Mouse (Mus musculus): Measurements from ENCODE around the gene Insr.

Insr gene

GRCm38 (mm10) chr8:3236277-3236676 lies 43.1 kb downstream of the Insr start:
- no peak for DNase-seq (ENCODE audit: extremely low spot score, low read depth, low spot score)

DNA sequence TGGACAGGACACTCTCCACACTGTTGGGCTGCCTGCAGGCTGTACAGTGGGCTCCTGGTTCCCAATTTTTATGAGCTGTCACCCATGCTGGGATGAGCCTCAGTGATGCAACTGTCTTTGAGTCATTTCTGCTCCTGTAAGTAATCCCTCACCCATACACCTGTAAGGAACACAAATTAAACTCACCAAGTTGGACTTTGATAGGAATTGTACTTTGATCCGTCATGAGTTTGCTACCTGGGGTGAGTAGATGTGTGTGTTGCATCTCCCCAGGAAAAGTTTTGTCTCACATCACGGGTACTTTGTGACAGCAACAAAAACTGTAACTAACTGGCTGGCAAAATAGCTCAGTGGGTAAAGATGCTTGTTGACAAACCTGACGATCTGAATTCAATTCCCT lies 44.8 kb downstream of the Insr start:
- DNase-seq (ENCODE audit: extremely low spot score, low read depth, low spot score), result no peak

GRCm38 (mm10) chr8:3232601-3233000 lies 46.8 kb downstream of the Insr start:
- DNase-seq (ENCODE audit: extremely low spot score, low read depth, low spot score), result no peak

DNA sequence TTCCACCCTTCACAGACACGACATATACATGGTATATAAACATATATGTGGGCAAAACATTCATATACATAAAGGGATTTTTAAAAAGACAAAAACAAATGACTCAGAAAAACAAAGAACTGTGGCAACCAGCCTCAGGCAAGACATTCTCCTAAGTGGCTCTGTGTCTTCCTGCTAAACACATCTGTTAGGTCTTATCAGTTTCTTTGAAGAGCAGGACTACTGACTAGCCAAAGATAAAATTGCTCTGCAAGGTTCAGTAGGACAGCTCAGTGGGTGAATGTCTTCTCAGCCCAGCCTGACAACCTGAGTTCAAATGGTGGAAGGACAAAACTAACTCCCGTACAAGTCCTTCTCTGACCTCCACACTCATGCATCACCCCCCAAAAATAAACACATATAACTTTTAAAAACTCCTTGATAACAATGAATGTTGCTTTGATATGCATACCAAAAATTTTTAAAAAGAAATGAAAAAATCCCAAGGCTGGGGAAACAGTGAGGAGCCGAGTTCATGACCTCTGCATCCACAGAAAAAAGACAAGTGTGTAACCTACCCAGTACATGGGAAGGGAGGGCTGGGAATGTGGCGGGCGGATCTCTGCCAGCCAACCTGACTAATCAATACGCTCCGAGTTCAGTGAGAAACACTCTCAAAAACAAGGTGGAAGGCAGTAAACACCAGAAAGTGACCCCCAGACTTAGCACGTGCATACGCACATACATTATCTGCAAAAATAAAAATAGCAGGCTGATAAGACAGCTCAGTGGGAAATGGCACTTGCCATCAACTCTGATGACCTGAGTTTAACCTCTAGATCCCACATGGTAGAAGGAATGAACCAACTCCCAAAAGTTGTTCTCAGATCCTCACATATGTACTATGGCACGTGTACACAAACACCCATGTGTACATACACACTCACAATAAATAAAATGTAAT lies 49.0 kb downstream of the Insr start:
- no peak for DNase-seq (ENCODE audit: extremely low spot score, low read depth, low spot score)

- DNase-seq (ENCODE audit: extremely low spot score, low read depth, low spot score), result no peak
Measured at GRCm38 (mm10) chr8:3227423-3227822, 52.0 kb downstream of the Insr start.

DNA sequence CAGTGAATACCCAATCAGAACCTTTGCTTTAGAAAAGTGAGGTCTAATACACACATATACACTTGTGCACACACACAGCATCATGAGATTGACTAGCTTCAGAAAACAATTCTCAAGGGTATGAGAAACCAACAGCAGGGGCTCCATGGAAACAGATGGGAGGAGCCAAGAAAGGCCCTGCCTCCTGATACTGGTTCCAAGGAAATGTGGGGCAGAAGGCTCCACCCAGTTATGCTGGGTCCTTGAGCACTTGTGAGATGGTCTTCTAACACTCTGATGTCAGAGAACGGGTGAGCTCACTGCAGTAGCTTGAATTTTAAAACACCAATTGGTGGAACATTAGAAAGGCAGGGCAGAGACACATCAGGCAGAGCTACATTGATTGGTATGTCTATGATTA lies 53.7 kb downstream of the Insr start:
- DNase-seq (ENCODE audit: extremely low spot score, low read depth, low spot score), result no peak

GRCm38 (mm10) chr8:3225184-3225583 lies 54.2 kb downstream of the Insr start:
- DNase-seq (ENCODE audit: extremely low spot score, low read depth, low spot score), result no peak

DNA sequence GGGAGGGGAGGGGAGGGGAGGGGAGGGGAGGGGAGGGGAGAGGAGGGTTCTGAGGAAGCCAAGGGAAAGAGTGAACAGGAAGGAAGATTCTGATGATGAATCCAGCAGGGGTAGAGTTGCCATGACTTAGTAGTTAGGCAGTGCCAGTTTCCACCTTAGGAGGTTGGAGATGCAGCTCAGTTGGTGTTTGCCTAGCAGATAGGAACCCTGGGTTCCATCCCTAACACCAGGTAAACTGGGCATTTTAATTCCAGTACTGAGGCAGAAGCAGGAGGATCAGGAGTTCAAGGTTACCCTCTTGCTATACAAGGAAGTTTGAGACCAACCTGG lies 56.8 kb downstream of the Insr start:
- no peak for DNase-seq (ENCODE audit: extremely low spot score, low read depth, low spot score)

DNA sequence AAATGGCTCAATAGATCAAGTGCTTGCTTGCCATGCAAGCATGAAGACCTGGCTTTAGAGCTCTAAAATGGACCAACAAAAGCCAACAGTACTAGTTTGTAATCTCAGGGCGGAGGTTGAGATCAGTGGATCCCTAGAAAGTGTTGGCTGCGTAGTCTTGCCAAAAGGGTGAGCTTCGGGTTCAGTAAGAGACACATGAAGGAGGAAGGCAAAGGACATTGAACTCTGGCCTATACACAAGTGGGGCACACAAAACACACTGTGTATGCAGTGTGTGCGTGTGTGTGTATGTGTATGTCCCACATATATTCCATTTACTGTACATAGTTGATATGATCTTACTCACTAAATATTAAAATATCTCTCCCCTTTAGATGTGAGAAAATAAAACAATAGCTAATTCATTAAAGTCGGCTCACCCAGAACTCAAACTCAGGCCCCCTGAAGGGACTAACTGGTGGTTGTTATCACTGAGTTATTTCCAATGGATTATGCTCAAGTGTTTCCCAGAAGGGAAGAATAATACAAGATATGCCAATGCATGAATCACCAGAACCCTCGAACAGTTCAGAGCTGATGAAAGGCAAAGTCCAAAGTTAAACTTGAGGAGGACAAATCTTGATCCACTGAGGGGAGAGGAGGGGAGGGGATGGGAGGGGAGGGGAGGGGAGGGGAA lies 57.3 kb downstream of the Insr start:
- no peak for DNase-seq (ENCODE audit: extremely low spot score, low read depth, low spot score)

- DNase-seq (ENCODE audit: extremely low spot score, low read depth, low spot score), result peak; percentile 86
Measured at GRCm38 (mm10) chr8:3221047-3221959, 58.1 kb downstream of the Insr start.

DNA sequence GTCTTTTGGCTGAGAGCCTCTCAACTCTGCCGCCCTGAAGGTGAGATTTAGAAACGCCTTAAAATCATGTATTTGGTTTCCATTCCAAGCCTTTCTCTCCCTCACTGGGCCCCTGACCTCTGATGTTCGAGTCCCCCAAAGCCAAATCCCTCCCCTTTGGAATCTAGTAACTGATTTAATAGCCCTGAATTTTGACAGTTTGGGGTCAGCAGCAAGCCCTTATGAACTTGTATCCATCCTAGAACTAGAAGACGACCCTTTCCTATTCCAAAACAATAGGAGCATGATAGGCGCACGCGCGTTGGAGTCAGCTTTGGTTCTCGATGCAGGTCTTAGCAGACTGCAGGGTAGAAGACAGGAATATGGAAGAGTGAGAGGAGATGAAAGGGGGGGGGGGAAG lies 58.9 kb downstream of the Insr start:
- no peak for DNase-seq (ENCODE audit: extremely low spot score, low read depth, low spot score)

GRCm38 (mm10) chr8:3219921-3220411 lies 59.5 kb downstream of the Insr start:
- no peak for DNase-seq (ENCODE audit: extremely low spot score, low read depth, low spot score)

GRCm38 (mm10) chr8:3219266-3219665 lies 60.2 kb downstream of the Insr start:
- no peak for DNase-seq (ENCODE audit: extremely low spot score, low read depth, low spot score)

DNA sequence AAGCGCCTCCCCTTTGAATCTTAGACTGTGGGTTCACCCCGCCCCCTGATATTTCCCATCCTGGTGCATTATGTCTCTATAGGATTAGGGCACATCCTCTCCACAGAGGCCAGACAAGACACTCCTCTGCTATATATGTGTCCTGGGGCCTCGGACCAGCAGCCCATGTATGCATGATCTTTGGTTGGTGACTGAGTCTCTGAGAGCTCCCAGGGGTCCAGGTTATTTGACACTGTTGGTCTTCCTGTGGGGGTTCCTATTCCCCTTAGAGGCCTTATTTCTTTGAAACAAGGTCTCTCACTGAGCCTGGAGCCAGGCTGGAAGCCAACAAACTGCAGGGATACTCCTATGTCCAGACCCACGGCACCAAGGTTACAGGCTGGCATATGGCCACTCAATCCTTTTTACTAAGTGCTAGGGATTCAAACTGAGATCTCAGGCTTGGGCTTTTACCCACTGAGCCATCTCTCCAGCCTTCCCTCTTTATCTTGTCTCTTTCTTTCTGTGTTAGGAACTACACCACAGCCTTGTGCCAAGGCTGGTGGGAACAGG lies 62.8 kb downstream of the Insr start:
- no peak for DNase-seq (ENCODE audit: extremely low spot score, low read depth, low spot score)

GRCm38 (mm10) chr8:3215561-3215960 lies 63.9 kb downstream of the Insr start:
- DNase-seq (ENCODE audit: extremely low spot score, low read depth, low spot score), result no peak

GRCm38 (mm10) chr8:3214601-3215000 lies 64.8 kb downstream of the Insr start:
- DNase-seq (ENCODE audit: extremely low spot score, low read depth, low spot score), result no peak

- no peak for DNase-seq (ENCODE audit: extremely low spot score, low read depth, low spot score)
Measured at GRCm38 (mm10) chr8:3211456-3211855, 68.0 kb downstream of the Insr start.

GRCm38 (mm10) chr8:3209960-3210359 lies 69.5 kb downstream of the Insr start:
- DNase-seq (ENCODE audit: extremely low spot score, low read depth, low spot score), result no peak

DNA sequence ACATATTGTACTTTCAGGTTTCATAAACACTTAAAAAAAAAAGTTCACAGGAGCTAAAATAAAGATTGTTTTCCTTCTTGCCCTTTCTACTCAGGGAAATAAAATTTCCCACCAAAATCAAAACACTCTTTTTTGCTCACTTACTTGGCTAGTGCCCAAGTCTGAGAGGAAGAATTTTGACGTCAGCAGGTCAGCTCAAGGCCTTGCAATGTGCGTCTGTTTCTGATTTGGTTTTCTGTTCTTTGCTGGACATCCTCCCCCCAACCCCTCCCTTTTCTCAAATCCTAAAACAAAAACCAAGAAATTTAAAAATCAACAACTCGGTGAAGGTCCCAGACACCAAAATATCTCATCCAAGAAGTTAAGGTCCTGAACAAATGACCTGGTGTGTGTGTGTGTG lies 70.1 kb downstream of the Insr start:
- no peak for DNase-seq (ENCODE audit: extremely low spot score, low read depth, low spot score)

DNA sequence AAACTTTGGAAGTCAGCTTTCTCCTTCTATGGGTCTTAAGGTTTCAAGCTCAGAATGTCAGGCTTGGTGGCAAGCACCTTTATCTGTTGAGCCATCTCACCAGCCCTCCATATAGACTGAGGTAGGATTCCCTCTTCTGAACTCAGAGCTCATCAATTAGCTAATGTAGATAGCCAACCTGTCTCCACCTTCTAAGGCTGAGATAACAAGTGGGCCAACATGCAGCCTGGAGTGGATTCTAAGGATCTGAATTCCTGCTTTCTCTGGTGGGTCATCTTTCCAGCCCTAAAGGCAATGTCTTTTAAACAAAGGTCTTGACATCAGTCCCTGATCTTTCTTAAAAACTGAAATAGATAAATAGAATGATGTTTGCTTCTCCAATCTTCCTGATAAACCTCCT lies 70.7 kb downstream of the Insr start:
- DNase-seq (ENCODE audit: extremely low spot score, low read depth, low spot score), result no peak
